In genomic region chr14:12341789-12342457, GRCm38 (mm10) we compare ENCODE assay signal across 18 mouse cellular contexts. TPM values are rescaled to one million over a fixed set of nuclear protein-coding genes. Genes with fewer than 3 reads are reported as not detected.
A peak's percentile ranks its signal among the peaks of the same experiment; 100 is the strongest.
DNase-seq lines count a peak whose midpoint lies in the region; ATAC-seq and TF ChIP-seq lines count a peak whose summit lies in the region.
"Had no signal": no experiment of that assay in that cellular context is flagged by ENCODE, and none has a peak within 500 bp of the region (broad histone marks: within the 10 kb centered on the region; RNA-seq: fewer than 3 reads in every experiment).

No protein-coding gene starts in this region.

- no peak overlapping the region for H3K27ac ChIP-seq in midbrain, embryonic 10.5 days (replicated peaks)
- H3K27ac ChIP-seq in midbrain, postnatal 0 days (ENCODE audit: low read depth, low read length), result no peak overlapping the region
- peak overlapping the region; percentile 96 for H3K27ac ChIP-seq in forebrain, embryonic 10.5 days
- H3K27ac ChIP-seq in limb, embryonic 11.5 days (replicated peaks; ENCODE audit: low read depth, low read length), result no peak overlapping the region

- no peak for TF ChIP-seq CTCF in midbrain, postnatal 0 days (IDR thresholded peaks at IDR 0.05)

- H3K36me3 ChIP-seq in midbrain, embryonic 10.5 days, result no peaks in the 10 kb centered on the region
- H3K36me3 ChIP-seq in midbrain, postnatal 0 days (ENCODE audit: insufficient read depth, low read length), result no peaks in the 10 kb centered on the region
- peaks cover 22% of the 10 kb centered on the region for H3K36me3 ChIP-seq in forebrain, embryonic 10.5 days (replicated peaks)
- no peaks in the 10 kb centered on the region for H3K36me3 ChIP-seq in limb, embryonic 11.5 days (ENCODE audit: control insufficient read depth, insufficient read depth, low read length)

- H3K4me3 ChIP-seq in midbrain, embryonic 10.5 days, result peak overlapping the region; percentile 46; the same call in 1 of the 2 replicates
- H3K4me3 ChIP-seq in midbrain, postnatal 0 days (ENCODE audit: low read depth, low read length), result no peak overlapping the region
- peak overlapping the region; percentile 71 for H3K4me3 ChIP-seq in forebrain, embryonic 10.5 days
- no peak overlapping the region for H3K4me3 ChIP-seq in limb, embryonic 11.5 days (ENCODE audit: low read depth, low read length)

- peaks cover 100% of the 10 kb centered on the region for H3K27me3 ChIP-seq in midbrain, embryonic 10.5 days (ENCODE audit: low read depth, poor library complexity, severe bottlenecking)
- peaks cover 92% of the 10 kb centered on the region for H3K27me3 ChIP-seq in midbrain, postnatal 0 days (ENCODE audit: insufficient read depth, low read length)
- peaks cover 100% of the 10 kb centered on the region for H3K27me3 ChIP-seq in forebrain, embryonic 10.5 days (ENCODE audit: poor library complexity, severe bottlenecking)
- H3K27me3 ChIP-seq in limb, embryonic 11.5 days (ENCODE audit: control insufficient read depth, insufficient read depth, low read length), result peaks cover 86% of the 10 kb centered on the region

- H3K4me1 ChIP-seq in midbrain, embryonic 10.5 days, result peaks cover 53% of the 10 kb centered on the region
- H3K4me1 ChIP-seq in midbrain, postnatal 0 days (ENCODE audit: insufficient read depth, low read length), result no peaks in the 10 kb centered on the region
- peaks cover 94% of the 10 kb centered on the region for H3K4me1 ChIP-seq in forebrain, embryonic 10.5 days
- H3K4me1 ChIP-seq in limb, embryonic 11.5 days (ENCODE audit: control insufficient read depth, insufficient read depth, low read length), result peaks cover 19% of the 10 kb centered on the region; the same call in 1 of the 2 replicates

- peak; percentile 46 for DNase-seq in midbrain, embryonic 10.5 days (ENCODE audit: low spot score)
- DNase-seq in midbrain, postnatal 0 days (ENCODE audit: low spot score), result no peak
- peak; percentile 42 for DNase-seq in forebrain, embryonic 10.5 days (ENCODE audit: extremely low spot score, low spot score)
- DNase-seq in limb, embryonic 11.5 days (ENCODE audit: low spot score), result peak; percentile 49
- no peak for DNase-seq in adipocyte (ENCODE audit: low spot score)
- DNase-seq in urinary bladder, adult 18-20 months (ENCODE audit: low spot score in 2 of 2), result no peak
- DNase-seq in B cell, adult 2 months, result no peak
- DNase-seq: cerebellum, adult 11 months; gastrocnemius, postnatal 14 days; kidney, postnatal 14 days; right cerebral cortex, postnatal 25 days; thymus, postnatal 4 days had no signal

- H3K9ac ChIP-seq in midbrain, postnatal 0 days (replicated peaks; ENCODE audit: low read length, poor library complexity, severe bottlenecking), result no peak overlapping the region
- no peak overlapping the region for H3K9ac ChIP-seq in limb, embryonic 11.5 days (ENCODE audit: low read length)

- WGBS in midbrain, embryonic 10.5 days, result 2% methylated on average over 24 of the region's 24 CpGs
- 3% methylated on average over 24 of the region's 24 CpGs for whole genome bisulfite sequencing in midbrain, postnatal 0 days
- WGBS in forebrain, embryonic 10.5 days, result 3% methylated on average over 24 of the region's 24 CpGs
- WGBS in limb, embryonic 11.5 days, result 2% methylated on average over 24 of the region's 24 CpGs

- no peak overlapping the region for H3K4me2 ChIP-seq in midbrain, postnatal 0 days (ENCODE audit: low read depth, low read length, poor library complexity, severe bottlenecking)
- H3K4me2 ChIP-seq in limb, embryonic 11.5 days (ENCODE audit: low read depth, severe bottlenecking), result no peak overlapping the region
- H3K4me2 ChIP-seq: liver, embryonic 11.5 days had no signal

- ATAC-seq in midbrain, postnatal 0 days (ENCODE audit: low FRiP score), result no peak
- ATAC-seq in limb, embryonic 11.5 days (ENCODE audit: insufficient number of reproducible peaks, low FRiP score, low TSS enrichment, low read depth), result no peak

- no peaks in the 10 kb centered on the region for H3K9me3 ChIP-seq in midbrain, embryonic 10.5 days (replicated peaks)
- no peaks in the 10 kb centered on the region for H3K9me3 ChIP-seq in midbrain, postnatal 0 days (ENCODE audit: low read length)
- no peaks in the 10 kb centered on the region for H3K9me3 ChIP-seq in forebrain, embryonic 10.5 days
- H3K9me3 ChIP-seq in limb, embryonic 11.5 days (ENCODE audit: control insufficient read depth, low read length), result no peaks in the 10 kb centered on the region

RNA-seq across cellular contexts. Expression of gene Fezf2, which starts 6.1 kb away (rescaled TPM):
- 5.0 and 9.8 TPM in 2 replicates for polyA plus RNA-seq in midbrain, embryonic 10.5 days (2016; fragmentation: Nextera tagmentation; extraction: Ambion mirVana)
- 0.19 and 0.93 TPM in 2 replicates for total RNA-seq in midbrain, postnatal 0 days (2014; rRNA removed)
- polyA plus RNA-seq in midbrain, postnatal 0 days (2015; fragmentation: Nextera tagmentation; extraction: Ambion mirVana), result 0.70 and 1.7 TPM in 2 replicates
- 31.3 and 35.2 TPM in 2 replicates for polyA plus RNA-seq in forebrain, embryonic 10.5 days (2016; fragmentation: Nextera tagmentation; extraction: Ambion mirVana)
- polyA plus RNA-seq in limb, embryonic 11.5 days (2014; fragmentation: Nextera tagmentation; extraction: Ambion mirVana), result 0.17 TPM in 1 of 2 replicates, not detected in the other
- total RNA-seq: adrenal gland, postnatal 14 days; common myeloid progenitor, adult 5-6 weeks; gastrocnemius, postnatal 14 days had no signal
- polyA plus RNA-seq: heart, embryonic 14.5 days; lung, embryonic 16.5 days; stomach, embryonic 14.5 days had no signal

RNA-seq across cellular contexts. Expression of gene 3830406C13Rik, which starts 58.0 kb away (rescaled TPM):
- 25.1 and 25.5 TPM in 2 replicates for polyA plus RNA-seq in midbrain, embryonic 10.5 days (2016; fragmentation: Nextera tagmentation; extraction: Ambion mirVana)
- 20.8 and 26.4 TPM in 2 replicates for total RNA-seq in midbrain, postnatal 0 days (2014; rRNA removed)
- polyA plus RNA-seq in midbrain, postnatal 0 days (2015; fragmentation: Nextera tagmentation; extraction: Ambion mirVana), result 36.3 and 37.3 TPM in 2 replicates
- polyA plus RNA-seq in forebrain, embryonic 10.5 days (2016; fragmentation: Nextera tagmentation; extraction: Ambion mirVana), result 24.4 and 26.3 TPM in 2 replicates
- polyA plus RNA-seq in limb, embryonic 11.5 days (2014; fragmentation: Nextera tagmentation; extraction: Ambion mirVana), result 25.1 and 25.6 TPM in 2 replicates

RNA-seq across cellular contexts. Expression of gene Gm49355, which starts 58.1 kb away (rescaled TPM):
- 0.06 and 0.09 TPM in 2 replicates for polyA plus RNA-seq in midbrain, embryonic 10.5 days (2016; fragmentation: Nextera tagmentation; extraction: Ambion mirVana)
- total RNA-seq in midbrain, postnatal 0 days (2014; rRNA removed), result not detected in 2 replicates
- 0.06 and 0.27 TPM in 2 replicates for polyA plus RNA-seq in midbrain, postnatal 0 days (2015; fragmentation: Nextera tagmentation; extraction: Ambion mirVana)
- 0.10 and 0.11 TPM in 2 replicates for polyA plus RNA-seq in forebrain, embryonic 10.5 days (2016; fragmentation: Nextera tagmentation; extraction: Ambion mirVana)
- polyA plus RNA-seq in limb, embryonic 11.5 days (2014; fragmentation: Nextera tagmentation; extraction: Ambion mirVana), result 0.04 TPM in 1 of 2 replicates, not detected in the other
- total RNA-seq: adrenal gland, postnatal 14 days; common myeloid progenitor, adult 5-6 weeks had no signal

Comparison
In these comparisons a context has a peak if more than half of its experiments do, and no peak if none do; other contexts are left out.
1. DNase-seq: peak in midbrain, embryonic 10.5 days (single experiment), forebrain, embryonic 10.5 days (single experiment) and limb, embryonic 11.5 days (single experiment); none in midbrain, postnatal 0 days (single experiment), adipocyte (single experiment), urinary bladder, adult 18-20 months (0 of 2) and B cell, adult 2 months (0 of 2).
2. H3K4me3 ChIP-seq: peak in midbrain, embryonic 10.5 days (single experiment) and forebrain, embryonic 10.5 days (single experiment); none in midbrain, postnatal 0 days (single experiment) and limb, embryonic 11.5 days (single experiment).